Mouse (Mus musculus): ENCODE measurements around the gene Cutc. TPM values are rescaled to one million over a fixed set of nuclear protein-coding genes. Genes with fewer than 3 reads are reported as not detected.
A peak's percentile ranks its signal among the peaks of the same experiment; 100 is the strongest.

The Cutc gene
- polyA plus RNA-seq, 1 experiment from 2014 or later = 15.3 TPM

DNA sequence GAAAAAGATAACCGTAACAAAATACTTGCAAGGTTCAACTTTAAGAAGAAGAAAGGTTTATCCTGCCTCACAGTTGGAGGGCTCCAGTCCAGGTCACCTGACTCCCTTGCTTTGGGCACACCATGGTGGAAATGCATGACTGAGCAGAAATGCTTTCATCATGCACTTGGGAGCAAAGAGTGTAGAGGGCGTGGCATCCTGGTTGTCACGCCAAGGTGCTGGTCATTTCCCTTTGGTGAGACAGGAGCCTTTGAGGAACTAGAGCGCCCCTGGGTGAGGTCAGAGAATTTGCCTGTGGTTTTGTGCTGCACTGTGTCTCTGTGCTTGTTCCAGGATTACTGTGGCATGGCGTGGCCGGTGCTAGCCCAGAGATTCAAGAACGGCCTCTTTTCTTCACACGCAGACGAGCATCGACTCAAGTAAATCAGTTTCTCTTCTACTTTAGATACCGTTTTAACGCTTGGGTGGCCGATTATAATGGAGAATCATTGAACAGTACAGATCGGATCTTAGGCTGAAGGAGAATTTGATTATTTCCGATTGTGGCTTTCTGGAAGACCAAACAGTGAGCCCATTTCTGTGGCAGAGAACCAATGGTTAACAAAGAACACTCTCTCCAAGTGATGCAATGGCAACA, 26.2 kb upstream of the Cutc start:
- Histone ChIP-seq H3K9me3 (no peaks in the 10 kb centered on the region), H3K9ac (no peak overlapping the region), H3K4me1 (no peaks in the 10 kb centered on the region), H3K36me3 (peaks cover 35% of the 10 kb centered on the region), H3K4me2 (no peak overlapping the region), H3K27me3 (no peaks in the 10 kb centered on the region), H3K4me3 (no peak overlapping the region), H3K27ac (no peak overlapping the region)
- ATAC-seq (ENCODE audit: borderline replicate concordance, extremely low read depth, low FRiP score, low TSS enrichment) = no peak
- 95% methylated on average over 15 of the region's 15 CpGs for WGBS

DNA sequence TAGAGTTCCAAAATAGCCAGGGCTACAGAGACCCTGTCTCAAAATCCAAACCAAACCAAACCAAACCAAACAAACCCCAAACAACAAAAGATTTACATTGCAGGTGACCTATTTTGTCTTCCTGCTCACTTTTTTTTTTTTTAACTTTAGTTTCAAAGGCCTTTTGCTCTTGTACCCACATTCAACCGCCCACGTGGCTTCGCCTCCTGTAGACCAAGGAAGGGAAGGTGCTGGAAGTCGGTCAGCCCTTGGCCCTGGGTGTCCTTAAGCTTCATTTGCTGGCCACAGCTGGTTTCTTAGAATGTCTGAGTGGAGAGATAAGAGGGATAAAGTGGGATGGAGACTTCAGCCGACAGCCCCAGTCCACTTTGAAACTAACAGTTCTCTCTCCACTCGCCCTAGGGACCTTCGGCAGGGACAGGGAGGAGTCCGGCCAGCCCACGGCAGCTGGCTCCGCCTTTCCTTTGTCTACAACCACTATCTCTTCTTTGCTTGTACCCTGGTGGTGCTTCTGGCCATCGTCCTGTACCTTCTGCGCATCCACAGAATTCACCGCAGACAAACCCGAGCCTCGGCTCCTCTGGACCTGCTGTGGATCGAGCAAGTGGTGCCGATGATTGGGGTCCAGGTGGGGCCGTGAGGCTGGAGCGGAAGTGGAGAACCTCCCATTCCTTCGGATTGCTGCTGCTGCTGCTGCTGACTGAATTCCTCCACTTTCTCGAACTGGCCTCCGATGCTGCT, 23.3 kb upstream of the Cutc start:
- H3K4me3 ChIP-seq = peak overlapping the region; percentile 26
- peaks cover 34% of the 10 kb centered on the region for H3K36me3 ChIP-seq
- no peaks in the 10 kb centered on the region for H3K9me3 ChIP-seq
- H3K4me1 ChIP-seq = no peaks in the 10 kb centered on the region
- H3K27ac ChIP-seq = no peak overlapping the region
- H3K4me2 ChIP-seq = peak overlapping the region; percentile 44
- H3K9ac ChIP-seq = no peak overlapping the region; the same call in 1 of the 2 replicates
- no peaks in the 10 kb centered on the region for H3K27me3 ChIP-seq
- 39% methylated on average over 22 of the region's 22 CpGs for WGBS
- peak; percentile 57; the same call in 1 of the 2 replicates for ATAC-seq (ENCODE audit: borderline replicate concordance, extremely low read depth, low FRiP score, low TSS enrichment)

DNA sequence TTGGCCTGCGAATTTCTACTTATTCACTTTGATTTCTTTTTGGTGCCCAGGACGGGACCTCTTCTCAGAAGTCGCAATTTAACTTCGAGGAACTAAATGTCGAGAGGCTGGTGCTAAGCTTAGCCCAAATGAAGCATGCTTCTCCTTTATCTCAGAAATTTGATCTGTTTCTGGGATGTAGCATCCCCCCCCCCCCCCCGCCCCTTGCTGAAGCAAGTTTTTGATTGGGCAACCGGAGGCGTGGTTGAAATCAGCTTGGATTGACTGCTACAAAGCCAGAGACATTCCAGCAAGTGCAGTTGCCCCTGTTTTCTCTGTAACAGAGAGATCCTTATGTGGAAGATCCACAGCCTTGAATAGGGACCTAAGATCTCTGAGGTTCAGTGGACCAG, 22.8 kb upstream of the Cutc start:
- Histone ChIP-seq H3K9ac (no peak overlapping the region), H3K9me3 (no peaks in the 10 kb centered on the region), H3K4me2 (peak overlapping the region; percentile 44), H3K27ac (no peak overlapping the region), H3K4me1 (no peaks in the 10 kb centered on the region), H3K36me3 (peaks cover 36% of the 10 kb centered on the region), H3K4me3 (peak overlapping the region; percentile 26), H3K27me3 (no peaks in the 10 kb centered on the region)
- WGBS = 30% methylated on average over 8 of the region's 8 CpGs
- no peak for ATAC-seq (ENCODE audit: borderline replicate concordance, extremely low read depth, low FRiP score, low TSS enrichment)

DNA sequence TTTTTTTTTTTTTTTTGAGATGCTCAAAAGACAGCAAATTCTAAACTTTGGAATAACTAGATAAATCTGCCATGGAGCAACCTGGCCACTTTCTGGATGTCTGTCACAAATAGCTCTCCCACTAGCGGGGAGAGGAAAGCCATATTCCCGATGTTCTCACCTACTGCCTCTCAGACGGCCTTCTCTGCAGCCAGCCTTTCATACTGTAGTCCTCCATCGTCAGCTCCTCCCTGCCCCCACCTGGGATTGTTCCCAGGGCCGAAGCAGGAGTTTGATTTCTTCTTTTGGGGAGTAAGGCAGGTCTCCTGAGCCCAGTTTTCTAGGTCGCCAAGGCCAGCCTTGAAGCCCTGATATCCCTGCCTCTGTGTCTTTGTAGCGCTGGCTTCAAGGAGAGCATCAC, 21.6 kb upstream of the Cutc start:
- H3K4me1 ChIP-seq = no peaks in the 10 kb centered on the region
- 58% methylated on average over 7 of the region's 7 CpGs for WGBS
- H3K27me3 ChIP-seq = no peaks in the 10 kb centered on the region
- no peak for ATAC-seq (ENCODE audit: borderline replicate concordance, extremely low read depth, low FRiP score, low TSS enrichment)
- no peak overlapping the region for H3K9ac ChIP-seq
- no peak overlapping the region for H3K4me2 ChIP-seq
- no peak overlapping the region for H3K27ac ChIP-seq
- H3K4me3 ChIP-seq = no peak overlapping the region
- H3K36me3 ChIP-seq = peaks cover 35% of the 10 kb centered on the region
- no peaks in the 10 kb centered on the region for H3K9me3 ChIP-seq

DNA sequence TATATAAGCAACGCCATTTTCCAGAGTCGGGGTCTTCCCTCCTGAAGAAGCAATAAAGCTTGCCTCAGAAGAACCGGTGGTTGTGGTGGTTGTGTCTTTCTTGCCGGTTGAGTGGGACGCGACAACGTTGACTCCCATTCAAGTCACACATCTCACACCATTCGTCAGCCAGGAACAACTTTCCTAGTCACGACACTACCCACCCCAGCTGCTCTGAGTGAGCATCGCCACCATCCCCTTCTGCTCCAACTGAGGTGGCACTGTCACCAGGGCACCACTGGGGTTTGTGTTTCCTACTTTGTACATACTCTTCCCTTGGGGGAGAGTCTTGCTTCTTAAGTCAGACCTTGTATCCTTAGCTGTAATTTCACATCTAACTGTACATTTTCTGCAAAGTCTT, 14.4 kb upstream of the Cutc start:
- ATAC-seq (ENCODE audit: borderline replicate concordance, extremely low read depth, low FRiP score, low TSS enrichment) = no peak
- Histone ChIP-seq H3K36me3 (peaks cover 73% of the 10 kb centered on the region), H3K9me3 (no peaks in the 10 kb centered on the region), H3K4me3 (no peak overlapping the region), H3K4me2 (no peak overlapping the region), H3K9ac (no peak overlapping the region), H3K27ac (no peak overlapping the region), H3K4me1 (no peaks in the 10 kb centered on the region), H3K27me3 (no peaks in the 10 kb centered on the region)
- 92% methylated on average over 10 of the region's 10 CpGs for WGBS

DNA sequence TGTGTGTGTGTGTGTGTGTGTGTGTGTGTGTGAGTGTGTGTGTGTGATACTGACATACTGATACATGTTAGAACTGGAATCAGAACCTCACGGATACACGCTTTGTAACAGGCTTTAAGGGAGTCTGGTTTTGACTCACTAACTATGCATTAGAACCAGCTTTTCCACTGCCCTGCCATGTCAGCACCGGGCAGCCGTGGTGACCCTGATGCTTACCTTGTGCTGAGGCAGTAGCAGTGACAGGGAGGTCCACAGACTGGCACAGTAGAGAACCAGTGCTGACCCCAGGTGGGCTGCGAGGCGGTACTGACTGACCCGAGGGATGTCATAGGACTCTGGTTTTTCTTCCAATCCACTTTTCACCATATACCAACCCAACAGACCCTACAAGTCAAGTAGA, 9.4 kb upstream of the Cutc start:
- 94% methylated on average over 7 of the region's 7 CpGs for WGBS
- ATAC-seq (ENCODE audit: borderline replicate concordance, extremely low read depth, low FRiP score, low TSS enrichment) = no peak

DNA sequence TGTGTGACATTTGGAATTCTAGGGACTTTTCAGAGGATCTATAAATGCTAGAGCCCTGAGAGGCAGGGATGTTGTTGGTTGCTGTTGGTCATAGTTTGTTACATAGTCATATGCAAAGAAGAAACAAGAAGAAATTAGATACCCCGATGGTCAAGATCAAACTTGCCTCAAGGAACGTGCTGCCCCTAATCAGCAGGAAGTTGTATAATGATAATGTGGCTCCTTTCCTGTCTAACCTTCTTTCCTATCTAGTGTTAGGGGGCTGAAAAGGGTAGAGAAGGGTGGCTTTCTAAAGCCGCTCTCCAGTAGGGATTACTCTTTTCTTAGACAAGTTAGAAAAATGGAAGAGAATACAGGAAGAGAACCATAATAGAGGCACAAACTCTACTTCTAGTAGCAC, 7.1 kb upstream of the Cutc start:
- Histone ChIP-seq H3K36me3 (peaks cover 77% of the 10 kb centered on the region), H3K9me3 (no peaks in the 10 kb centered on the region), H3K9ac (no peak overlapping the region), H3K4me3 (no peak overlapping the region), H3K4me2 (no peak overlapping the region), H3K27me3 (no peaks in the 10 kb centered on the region), H3K27ac (no peak overlapping the region), H3K4me1 (no peaks in the 10 kb centered on the region)
- WGBS = 87% methylated on average over 3 of the region's 3 CpGs
- ATAC-seq (ENCODE audit: borderline replicate concordance, extremely low read depth, low FRiP score, low TSS enrichment) = no peak

More for the DNA sequence above, 9.4 kb upstream of the Cutc start:
- no peaks in the 10 kb centered on the region for H3K27me3 ChIP-seq
- H3K4me1 ChIP-seq = no peaks in the 10 kb centered on the region
- no peak overlapping the region for H3K27ac ChIP-seq
- H3K36me3 ChIP-seq = peaks cover 81% of the 10 kb centered on the region
- no peak overlapping the region for H3K4me3 ChIP-seq
- no peak overlapping the region for H3K9ac ChIP-seq
- no peak overlapping the region for H3K4me2 ChIP-seq
- no peaks in the 10 kb centered on the region for H3K9me3 ChIP-seq

DNA sequence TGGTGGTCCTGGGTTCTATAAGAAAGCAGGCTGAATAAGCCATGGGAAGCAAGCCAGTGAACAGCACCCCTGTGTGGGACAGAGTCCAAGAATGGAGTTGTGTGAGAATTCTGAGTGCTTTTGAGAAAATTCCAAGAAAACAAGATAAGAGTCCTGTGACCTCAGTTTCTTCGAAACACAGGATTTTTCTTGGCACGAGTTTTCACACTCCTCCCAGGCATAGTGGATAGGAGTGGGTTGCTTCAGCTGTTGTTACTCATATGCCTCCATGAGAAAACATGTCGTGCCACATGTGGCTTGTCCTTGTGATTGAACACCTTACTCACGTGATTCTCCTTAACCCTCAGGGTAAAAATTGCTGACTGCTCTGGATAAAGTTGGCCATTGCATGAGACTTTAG, 4.9 kb upstream of the Cutc start:
- no peaks in the 10 kb centered on the region for H3K27me3 ChIP-seq
- WGBS = 63% methylated on average over 4 of the region's 4 CpGs
- H3K4me1 ChIP-seq = no peaks in the 10 kb centered on the region
- no peak overlapping the region for H3K9ac ChIP-seq
- no peak overlapping the region for H3K27ac ChIP-seq
- ATAC-seq (ENCODE audit: borderline replicate concordance, extremely low read depth, low FRiP score, low TSS enrichment) = no peak
- no peak overlapping the region for H3K4me3 ChIP-seq
- peaks cover 61% of the 10 kb centered on the region for H3K36me3 ChIP-seq
- H3K4me2 ChIP-seq = no peak overlapping the region
- no peaks in the 10 kb centered on the region for H3K9me3 ChIP-seq

DNA sequence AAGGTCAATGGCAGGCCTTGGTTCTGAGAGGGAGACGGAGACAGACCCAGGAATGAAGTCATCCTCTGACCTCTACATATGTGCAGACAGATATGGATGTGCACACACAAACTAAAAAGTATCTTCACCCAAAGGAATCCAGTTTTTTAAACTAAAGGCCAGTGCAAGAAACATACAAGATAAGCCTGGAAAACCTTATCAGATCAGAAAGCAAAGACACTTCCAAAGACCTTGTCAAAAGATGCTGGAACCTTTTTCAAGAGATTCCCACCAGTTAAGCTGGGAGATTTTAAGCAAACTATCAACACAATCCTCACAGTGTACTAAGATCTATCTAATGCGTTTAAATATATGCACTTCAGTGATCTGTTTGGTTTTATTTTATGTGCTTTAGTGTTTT, 2.8 kb upstream of the Cutc start:
- ATAC-seq (ENCODE audit: borderline replicate concordance, extremely low read depth, low FRiP score, low TSS enrichment) = no peak
- H3K4me1 ChIP-seq = no peaks in the 10 kb centered on the region
- H3K27me3 ChIP-seq = no peaks in the 10 kb centered on the region
- H3K27ac ChIP-seq = no peak overlapping the region
- H3K9me3 ChIP-seq = no peaks in the 10 kb centered on the region
- H3K4me3 ChIP-seq = no peak overlapping the region
- H3K9ac ChIP-seq = no peak overlapping the region
- H3K4me2 ChIP-seq = no peak overlapping the region
- peaks cover 44% of the 10 kb centered on the region for H3K36me3 ChIP-seq
- WGBS = 93% methylated on average over 2 of the region's 2 CpGs

DNA sequence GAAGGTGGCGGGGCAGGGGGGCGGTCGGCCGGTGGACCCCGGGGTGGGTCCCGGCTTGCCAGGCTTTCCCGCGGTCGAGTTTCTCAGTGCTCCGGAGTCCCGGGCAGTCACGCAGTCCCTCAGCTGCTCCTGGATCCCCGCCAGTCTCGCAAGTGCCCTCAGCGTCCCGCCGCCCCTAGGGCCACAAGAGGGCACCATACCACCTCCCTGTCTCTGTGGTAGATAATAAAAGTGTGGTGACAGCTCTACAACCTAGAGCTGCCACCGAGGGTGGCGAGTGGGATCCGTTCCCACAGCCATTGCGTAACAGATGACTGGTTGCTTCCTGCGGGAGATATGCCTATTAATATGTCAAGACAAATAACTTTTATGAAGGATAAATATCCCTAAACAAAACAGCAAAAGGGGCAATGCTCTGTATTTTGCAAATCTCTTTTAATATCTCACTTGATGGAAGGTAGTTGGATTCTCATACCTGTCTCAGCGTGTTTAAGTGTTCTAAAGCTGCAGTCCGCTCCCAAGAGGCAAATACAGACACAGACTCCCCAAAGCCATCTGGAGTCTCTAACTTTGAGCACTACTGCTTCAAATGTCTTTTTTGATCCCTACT, 535 bp downstream of the Cutc start:
- H3K27ac ChIP-seq = peak overlapping the region; percentile 99
- H3K9me3 ChIP-seq = no peaks in the 10 kb centered on the region
- peaks cover 16% of the 10 kb centered on the region for H3K36me3 ChIP-seq
- H3K9ac ChIP-seq = peak overlapping the region; percentile 77
- WGBS = under 1% methylated on average over 24 of the region's 24 CpGs
- peak overlapping the region; percentile 74 for H3K4me3 ChIP-seq
- H3K4me1 ChIP-seq = no peaks in the 10 kb centered on the region
- H3K27me3 ChIP-seq = no peaks in the 10 kb centered on the region
- H3K4me2 ChIP-seq = peak overlapping the region; percentile 56
- peak; percentile 90 for ATAC-seq (ENCODE audit: borderline replicate concordance, extremely low read depth, low FRiP score, low TSS enrichment)

DNA sequence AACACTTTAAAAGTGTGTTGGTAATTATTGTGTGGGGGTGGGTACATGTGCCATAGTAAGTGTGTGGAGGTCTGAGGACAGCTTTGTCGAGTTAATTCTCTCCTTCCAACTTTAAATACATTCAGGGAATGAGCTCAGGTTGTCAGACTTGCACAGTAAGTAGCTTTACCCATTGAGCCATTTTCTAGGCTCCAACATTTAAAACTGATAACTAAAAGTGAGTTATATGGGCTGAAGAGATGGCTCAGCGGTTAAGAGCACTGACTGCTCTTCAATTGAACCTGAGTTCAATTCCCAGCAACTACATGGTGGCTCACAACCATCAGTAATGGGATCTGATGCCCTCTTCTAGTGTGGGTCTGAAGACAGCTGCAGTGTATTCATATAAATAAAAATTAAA, 1.4 kb downstream of the Cutc start:
- Histone ChIP-seq H3K36me3 (peaks cover 8% of the 10 kb centered on the region), H3K27me3 (no peaks in the 10 kb centered on the region), H3K4me2 (no peak overlapping the region), H3K4me1 (no peaks in the 10 kb centered on the region), H3K9ac (no peak overlapping the region), H3K4me3 (no peak overlapping the region), H3K9me3 (no peaks in the 10 kb centered on the region), H3K27ac (no peak overlapping the region)
- ATAC-seq (ENCODE audit: borderline replicate concordance, extremely low read depth, low FRiP score, low TSS enrichment) = no peak
- WGBS = 76% methylated on average over 2 of the region's 2 CpGs

DNA sequence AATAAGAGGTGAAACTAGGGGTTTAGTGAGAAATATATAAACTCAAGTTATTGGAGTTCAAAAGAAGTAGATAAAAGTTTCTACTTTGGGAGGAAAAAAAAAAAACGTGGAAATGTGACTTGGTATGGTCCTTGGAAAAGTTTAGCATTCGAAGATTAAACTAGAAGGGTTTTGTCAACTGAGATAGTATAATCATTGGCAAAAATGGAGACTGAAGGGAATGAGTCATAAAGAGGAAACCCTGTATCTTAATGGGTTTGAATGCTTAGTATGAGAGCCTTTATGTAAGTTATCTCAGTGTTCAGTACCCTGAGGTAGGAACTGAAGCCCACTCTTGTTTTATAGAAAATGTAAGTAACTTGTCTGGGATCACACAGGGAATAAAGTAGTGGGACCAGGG, 2.1 kb downstream of the Cutc start:
- Histone ChIP-seq H3K27me3 (no peaks in the 10 kb centered on the region), H3K4me3 (no peak overlapping the region), H3K9me3 (no peaks in the 10 kb centered on the region), H3K36me3 (peaks cover 6% of the 10 kb centered on the region), H3K4me2 (no peak overlapping the region), H3K4me1 (no peaks in the 10 kb centered on the region), H3K27ac (no peak overlapping the region), H3K9ac (no peak overlapping the region)
- WGBS = 65% methylated on average over 2 of the region's 2 CpGs
- ATAC-seq (ENCODE audit: borderline replicate concordance, extremely low read depth, low FRiP score, low TSS enrichment) = no peak

All from lung, embryonic 15.5 days (tissue).